Mouse (Mus musculus): ENCODE results near the gene Prkce.

Gene Prkce

DNA sequence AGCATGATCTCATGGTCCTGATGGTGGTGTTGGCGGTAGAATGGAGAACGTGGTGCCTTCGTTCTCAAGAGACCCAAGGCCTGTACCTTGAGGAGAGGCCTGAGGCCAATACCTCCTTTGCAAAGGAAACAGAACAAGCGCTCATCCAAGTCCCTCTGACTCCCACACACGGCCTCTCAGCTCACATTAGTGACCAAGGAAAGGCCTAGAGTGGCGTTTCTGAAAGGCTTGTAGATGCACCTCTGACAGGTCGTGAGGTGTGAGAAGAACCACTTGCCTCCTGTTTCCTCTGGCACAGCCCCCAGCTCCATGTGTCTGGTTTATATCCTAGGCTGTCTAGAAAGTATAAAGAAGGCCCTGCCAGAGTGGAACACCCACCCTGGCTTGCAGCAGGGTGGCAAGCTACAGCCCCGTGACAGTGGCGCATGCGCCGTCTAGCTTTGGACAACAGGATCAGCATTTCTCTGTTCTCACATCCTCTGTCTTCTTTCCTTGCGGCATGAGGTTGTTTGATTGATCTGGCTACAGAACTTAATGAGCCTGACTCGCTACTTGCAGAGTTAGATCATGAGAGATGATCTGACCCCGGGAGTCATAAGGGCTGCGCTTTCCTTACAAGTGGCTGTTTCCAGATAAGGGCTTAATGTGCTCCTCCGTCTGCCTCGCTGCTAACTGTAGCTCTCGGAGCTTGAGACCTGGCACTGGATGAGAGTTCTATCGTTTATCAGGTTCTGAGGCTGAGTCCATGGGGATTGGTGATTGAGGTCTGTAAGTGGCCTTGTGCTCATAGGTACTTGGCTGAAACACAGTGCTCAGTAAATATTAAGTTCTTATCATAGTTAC lies 136.0 kb downstream of the Prkce start:
- no peak for DNase-seq

DNA sequence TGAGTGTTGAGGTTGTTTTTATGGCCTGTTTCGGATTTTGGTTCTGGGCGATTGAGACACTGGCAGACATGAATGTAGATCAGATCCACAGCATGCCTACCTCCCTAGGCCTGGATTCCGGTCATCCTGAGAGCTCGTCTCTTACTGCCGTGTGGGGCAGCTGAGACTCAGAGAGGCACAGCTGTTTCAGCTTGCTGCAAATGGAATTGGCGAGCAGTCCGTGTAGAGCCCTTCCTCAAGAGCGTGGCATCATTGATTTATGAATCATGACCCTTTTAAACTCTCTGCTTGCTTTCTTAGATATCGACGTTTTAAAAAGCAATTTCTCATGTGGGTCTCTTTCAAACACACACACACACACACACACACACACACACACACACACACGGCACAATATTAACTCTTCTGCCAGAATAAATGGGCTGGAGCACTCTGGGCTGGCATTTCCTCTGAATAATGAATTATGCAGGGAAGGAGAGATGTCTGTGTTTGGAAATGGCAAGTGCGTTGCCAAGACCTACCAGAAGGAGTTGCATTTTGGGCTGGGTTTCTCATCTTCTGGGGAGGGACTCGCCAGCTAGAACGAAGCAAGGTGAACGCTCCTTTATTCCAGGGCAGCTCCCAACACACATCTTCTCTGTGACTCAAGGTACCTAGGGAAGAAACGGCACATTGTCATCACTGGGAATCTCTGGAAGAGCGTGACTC lies 137.5 kb downstream of the Prkce start:
- no peak for DNase-seq

DNA sequence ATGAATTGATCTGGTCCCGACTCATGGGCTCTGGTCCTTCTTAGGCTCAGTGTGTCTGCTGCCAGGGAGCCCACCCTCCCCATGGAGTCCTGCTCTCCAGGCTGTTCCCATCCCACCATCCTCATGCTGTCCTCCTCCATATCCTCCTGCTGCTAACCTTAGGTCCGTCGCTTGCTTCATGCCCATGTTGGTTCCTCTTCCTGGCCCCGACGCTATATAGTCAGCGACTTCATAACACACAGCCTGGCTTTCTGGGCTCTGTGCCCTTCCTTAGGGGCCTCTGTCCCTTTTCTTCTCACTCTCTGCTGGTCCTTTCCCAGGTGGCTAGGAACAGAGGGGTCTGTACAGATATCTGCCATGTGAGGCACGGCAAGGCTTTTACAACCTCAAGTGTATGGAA lies 138.6 kb downstream of the Prkce start:
- DNase-seq: no peak

DNA sequence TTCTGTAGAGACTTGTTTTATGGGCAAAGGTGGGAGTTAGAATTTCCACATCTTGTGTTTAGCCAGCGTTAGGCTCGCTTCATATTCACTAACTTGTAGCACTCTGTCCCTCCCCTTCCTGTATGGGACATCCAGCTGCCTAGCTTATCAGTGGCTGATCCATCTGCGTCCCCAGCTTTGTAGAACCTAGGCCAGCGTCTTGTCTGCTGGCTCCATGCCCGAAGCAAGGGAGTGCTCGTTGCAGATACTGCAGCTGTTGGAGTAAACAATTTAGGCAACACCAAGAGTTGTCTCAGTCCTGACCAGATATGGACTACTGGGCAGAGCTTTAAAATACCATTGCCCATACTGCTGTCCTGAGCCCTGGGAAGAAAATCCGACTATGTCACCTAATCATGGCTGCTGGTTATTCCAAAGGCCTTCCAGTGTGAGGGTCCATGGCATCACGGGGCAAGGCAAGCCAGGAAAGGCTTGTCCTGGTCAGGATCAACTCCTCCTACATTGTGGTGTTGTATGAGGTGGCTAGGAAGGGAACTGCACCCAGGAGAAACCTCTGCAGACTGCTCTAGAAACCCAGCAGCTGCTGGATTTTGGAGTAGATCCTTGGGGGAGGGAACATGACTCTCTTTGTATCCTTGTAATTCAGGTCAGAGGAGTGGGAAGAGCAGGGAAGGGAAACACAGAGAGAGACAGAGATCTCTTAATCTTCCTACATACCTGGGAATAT lies 146.0 kb downstream of the Prkce start:
- no peak for DNase-seq

DNA sequence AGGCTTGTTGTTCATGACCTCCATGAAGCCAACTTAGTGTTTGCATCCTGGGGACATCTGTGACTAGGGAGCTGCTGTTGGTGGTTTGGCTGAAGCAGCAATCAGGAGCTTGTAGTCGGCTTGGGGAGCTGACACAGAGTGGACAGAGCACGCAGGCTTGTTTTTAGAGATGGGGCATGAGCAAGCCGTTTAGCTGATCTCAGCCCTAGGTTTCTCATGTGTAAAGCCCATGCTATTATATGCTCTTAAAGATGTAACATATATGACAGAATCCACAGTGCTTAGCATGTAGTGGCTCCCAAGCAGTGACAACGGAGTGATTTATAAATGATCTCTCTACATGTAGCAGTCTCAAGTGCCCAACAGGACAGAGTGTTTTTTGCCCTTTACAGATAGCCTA lies 148.3 kb downstream of the Prkce start:
- no peak for DNase-seq

DNA sequence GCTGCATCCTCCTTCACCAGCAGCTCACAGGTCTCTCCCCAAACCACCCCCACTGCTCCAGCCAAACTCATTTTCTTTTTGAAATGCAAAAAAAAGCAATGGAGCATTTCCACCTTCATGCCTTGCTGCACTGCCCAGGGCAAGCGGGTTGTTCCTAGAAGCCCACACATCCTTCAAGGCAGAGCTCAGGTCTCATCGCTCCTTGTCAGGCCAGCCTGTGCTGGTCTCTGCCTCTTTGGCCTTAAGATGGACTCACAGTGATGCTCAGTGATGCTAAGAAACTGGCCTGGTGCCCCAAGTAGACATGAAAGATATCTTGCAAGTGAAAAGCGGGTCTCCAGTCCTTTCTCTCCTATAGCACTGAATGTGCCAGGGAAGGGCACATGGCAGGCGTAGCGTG lies 149.2 kb downstream of the Prkce start:
- no peak for DNase-seq

DNA sequence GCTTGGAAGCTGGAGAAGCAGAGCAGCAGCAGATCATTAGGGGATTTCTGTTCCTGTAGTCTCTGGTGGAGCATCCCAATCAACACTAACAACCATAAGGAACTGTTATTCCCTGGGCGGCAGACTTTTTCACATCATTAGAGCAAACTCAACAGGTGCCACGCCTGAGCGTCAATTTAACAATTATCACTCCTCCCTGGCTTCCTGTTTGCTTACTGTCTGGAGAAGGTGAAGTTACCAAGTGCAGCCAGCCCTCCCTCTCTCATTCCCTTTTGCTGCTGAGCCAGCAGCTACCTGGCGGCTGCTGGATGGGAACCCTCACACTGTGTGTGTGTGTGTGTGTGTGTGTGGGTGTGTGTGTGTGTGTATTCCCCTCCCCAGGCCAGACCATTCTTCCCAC lies 149.6 kb downstream of the Prkce start:
- DNase-seq: no peak

DNA sequence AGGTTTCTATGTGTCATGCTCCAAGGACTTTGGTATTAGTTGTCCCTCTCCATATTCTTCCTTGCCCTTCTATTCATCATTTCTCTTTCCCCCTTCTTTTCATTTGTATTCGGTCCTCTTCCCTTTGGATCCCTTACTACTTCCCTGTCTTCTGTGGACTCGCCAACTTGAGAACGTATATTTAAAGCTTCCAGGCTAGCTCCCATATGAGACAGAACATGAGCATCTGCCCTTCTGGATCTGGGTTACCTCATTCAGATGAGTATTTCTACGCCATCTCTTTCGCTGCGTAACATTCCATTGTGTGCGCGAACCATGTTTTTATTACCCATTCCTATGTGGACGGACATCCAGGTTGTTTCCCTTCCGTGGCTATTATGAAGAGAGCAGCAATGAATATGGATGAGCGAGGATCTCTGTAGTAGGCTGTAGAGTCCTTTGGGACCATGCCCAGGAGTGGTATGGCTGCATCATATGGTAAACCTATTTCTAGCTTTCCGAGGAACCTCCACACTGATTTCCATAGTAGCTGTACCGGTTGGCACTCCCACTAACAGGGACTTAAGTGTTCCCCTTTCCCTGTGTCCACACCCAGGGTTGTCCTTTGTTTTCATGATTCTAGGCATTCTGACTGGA lies 152.5 kb downstream of the Prkce start:
- DNase-seq: no peak

DNA sequence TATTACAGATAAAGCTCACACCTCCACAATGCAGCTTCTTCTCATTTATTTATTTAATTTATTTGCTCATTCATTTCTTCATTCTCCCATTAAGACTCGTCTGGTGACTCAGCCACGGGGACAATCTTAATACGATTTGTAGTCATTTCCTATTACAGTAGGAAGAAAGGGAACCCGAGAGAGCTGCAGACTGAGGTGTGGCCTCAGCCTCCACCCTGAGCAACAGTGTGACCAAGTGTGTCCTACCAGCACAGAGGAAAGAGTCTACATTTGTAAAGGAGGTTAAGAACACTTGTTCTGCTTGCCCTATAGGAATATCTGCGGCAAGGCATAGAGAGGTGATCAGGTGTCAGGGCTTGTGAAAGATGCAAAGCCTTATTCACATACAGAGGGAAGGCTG lies 155.3 kb downstream of the Prkce start:
- DNase-seq: no peak

DNA sequence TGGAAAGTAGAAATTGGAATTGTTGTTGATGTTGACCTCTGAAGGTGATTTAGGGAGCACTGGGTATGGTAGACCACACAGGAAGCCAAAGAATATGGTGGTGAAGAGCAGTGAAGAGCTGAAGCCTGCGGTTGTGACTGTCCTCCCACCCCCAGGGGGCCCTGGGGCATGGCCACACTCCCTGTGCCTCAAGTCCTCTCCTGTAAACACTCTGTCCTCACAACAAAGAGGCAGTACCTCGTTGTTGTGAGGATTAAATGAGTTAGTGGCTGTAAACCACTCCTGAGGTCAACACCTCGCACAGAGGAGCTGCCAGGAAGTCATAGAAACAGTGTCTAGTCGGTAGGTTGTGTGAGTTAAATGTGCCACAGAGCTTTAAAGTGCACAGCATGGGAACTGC lies 155.7 kb downstream of the Prkce start:
- no peak for DNase-seq

DNA sequence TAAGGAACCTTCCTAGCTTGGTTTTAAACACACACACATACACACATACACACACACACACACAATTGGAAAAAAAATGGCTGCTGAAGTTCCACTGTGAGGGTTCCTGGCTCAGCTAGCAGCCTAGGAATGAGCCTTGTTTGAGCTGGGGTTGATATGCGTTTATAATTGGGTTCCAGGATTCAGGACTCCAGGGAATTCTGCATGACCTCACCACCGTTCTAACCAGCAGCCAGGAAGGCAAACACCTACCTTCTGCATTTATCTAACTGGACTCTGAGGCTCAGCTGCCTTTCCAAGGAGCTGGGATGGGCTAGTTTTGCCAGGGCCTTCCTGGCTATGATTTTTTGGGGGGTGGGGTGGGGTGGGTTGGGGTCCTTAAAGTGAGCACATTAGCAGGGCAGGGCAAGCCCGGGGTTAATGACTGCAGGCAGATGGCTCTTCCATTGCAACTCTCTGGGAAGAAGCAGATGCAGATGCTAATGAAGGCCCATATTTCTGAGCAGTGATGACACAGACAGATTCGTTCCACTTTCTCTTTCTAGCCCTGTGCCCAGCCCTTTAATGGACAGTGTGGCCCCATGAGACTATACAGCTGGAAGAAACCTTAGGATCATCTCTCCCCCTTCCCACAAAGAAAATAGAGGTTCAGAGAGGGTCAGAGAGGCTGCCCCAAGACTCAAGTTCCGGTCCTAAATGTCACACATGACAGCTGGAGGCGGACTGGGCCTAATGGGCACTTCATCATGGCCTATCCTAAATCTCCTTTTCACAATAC lies 156.5 kb downstream of the Prkce start:
- DNase-seq: no peak

DNA sequence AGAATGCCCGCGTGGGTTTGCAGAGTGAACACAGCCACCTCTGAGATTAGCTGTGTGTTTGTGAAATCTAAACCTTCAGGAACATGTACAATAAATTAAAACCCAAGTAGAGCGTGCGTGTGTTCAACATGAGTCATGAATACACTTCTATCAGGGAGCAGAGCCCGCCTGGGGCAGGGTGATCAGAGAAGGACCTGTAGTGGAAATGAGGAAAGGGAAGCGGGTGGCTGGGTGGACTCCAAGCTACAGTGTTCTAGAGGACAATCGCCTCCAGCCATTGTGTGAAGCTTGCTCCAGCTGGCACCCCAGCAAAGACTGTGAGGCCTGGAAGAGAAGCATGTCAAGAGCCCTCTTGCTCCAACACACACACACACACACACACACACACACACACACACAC lies 157.2 kb downstream of the Prkce start:
- no peak for DNase-seq

DNA sequence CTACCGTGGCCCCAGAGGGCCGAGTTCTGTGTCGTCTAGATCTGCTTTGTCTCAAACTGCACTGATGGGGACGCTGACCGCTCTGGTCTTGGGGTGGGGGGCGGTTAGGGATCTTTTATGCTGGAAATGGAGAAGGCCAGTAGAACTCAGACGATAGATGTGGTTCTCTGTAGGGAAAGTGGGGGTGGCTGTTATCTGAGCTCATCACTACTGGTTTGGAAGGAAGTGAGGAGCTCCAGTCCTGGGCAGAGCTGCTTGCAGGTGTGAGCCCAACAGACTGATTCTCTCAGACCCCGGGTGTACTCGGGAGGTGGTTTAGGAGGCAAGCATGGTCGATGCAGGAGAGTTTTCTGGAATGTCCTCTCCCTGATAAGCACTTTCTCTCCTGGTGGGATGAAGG lies 157.7 kb downstream of the Prkce start:
- DNase-seq: no peak

DNA sequence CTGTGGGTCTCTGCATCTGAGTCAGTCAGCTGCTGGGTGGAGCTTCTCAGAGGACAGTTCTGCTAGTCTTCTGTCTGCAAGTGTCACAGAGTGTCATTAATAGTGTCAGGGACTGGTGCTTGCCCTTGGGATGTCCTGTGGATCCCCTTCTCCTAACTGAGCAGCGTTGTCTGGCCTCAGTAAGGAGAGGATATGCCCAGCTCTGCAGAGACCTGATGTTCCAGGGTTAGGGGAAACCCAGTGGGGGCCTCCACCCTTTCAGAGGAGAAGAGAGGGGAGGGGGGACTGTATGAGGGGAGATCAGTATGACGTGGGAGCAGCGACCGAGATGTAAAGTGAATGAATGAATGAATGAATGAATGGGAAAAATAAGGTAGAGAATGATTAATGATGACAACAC lies 160.4 kb downstream of the Prkce start:
- DNase-seq: no peak

DNA sequence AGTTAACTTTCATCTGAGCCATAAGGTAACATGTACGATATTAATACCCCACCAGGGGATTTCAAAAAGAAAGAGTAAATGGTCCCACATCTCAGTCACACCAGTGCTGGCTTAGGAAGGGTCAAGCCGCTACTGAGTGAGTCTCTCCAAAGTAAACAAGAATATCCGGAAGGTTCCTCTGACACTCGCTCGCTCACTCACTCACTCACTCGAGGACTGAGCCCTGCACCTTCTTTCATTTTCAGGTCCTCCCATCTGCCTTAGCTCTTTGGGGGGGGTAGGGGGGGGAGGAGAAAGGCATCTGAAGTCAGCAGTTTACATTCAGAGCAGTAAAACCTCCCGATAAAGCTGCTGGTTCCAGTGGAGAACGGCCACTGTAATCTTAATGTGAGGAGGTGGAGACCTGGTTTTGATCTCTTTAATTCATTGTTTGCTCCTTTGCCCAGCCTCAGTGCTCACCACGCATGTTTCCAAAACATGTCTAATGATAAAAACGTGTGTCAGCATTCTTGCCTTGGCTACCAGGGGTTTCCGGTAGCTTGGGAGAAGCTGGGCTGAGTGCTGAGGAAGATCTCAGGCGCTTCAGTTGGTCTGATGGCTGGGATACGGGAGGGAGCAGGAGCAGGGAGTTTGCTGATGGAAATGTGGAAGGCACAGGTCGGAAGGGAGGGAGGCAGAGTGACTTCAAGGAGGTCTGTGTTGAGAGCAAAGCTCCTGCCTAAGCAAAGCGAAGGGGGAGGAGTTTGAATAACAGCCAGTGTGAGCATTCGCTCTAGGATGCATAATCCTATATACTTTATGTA lies 161.9 kb downstream of the Prkce start:
- DNase-seq: no peak

DNA sequence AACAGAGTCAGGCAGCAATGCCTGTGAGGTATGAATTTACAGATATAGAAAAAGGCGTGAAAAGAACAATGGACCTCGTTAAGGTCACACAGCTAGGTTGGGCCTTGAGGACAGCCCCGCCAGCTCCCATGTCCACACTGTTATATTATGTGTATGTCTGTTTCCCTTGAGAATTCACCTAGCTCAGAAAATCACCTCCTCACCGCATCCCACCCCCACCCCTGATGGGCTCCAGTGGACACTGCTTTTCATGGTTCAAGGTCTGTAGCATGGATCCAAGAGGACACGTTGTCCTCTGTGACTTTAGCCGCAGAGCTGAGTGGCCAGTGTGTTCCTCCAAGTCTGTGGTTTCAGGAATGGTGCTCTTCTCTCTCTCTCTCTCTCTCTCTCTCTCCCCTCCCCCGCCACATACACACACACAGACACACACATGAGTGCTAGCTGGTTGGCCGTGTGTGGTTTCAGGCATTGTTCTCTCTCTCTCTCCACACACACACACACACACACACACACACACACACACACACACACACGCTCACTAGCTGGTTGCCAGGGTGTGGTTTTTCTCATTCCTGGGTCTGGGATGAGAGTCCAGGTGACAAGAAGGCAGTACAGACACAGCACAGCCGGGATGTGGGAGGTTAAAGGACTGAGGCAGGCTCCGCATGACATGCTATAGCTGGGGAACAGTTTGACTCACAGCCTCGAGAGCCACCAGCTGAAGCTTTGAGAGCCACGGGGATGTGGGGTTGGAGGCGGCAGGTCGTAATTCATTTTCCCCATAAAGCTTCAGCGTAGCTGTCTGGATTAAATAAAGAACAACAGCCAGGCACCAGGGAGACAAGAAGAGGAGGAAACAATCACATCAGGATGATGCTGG lies 162.7 kb downstream of the Prkce start:
- DNase-seq: no peak

DNA sequence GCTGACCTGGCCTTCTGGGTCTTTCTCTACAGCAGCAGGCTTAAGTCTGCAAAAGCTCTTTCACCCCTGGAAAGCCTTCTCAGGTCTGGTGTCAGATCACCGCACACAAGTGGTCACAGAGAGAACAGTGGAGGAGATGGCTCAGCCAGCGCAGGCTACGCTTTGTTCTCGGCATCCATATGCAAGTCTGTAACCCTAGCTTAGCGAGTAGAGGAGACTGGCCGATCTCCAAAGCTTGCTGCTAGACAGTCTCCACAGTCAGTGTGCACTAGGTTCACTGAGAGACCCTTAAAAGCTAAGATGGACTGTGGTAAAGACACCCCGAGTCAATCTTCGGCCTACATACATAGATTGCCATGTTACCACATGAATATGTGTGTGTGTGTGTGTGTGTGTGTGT lies 164.2 kb downstream of the Prkce start:
- no peak for DNase-seq

DNA sequence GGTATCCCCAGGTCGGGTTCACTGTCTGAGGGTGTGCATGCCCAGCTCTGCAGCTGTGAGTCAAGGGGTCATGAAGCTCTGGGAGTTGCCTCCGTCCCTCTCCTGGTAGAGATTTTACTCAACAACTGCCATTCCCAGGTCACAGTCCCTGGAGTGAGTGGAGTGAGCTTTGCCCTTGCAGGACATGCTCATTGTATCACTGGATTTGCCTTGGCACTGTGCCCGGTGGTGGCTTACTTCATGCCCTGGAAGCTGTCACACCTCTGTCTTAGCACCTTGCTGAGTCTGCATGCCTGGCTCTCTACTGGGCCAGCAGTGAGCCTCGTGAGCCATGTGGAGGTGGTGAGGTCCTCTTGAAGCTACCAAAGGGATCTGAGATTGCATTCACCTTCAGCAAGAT lies 167.4 kb downstream of the Prkce start:
- peak in 1 of 2 experiments; percentile 49 for DNase-seq

DNA sequence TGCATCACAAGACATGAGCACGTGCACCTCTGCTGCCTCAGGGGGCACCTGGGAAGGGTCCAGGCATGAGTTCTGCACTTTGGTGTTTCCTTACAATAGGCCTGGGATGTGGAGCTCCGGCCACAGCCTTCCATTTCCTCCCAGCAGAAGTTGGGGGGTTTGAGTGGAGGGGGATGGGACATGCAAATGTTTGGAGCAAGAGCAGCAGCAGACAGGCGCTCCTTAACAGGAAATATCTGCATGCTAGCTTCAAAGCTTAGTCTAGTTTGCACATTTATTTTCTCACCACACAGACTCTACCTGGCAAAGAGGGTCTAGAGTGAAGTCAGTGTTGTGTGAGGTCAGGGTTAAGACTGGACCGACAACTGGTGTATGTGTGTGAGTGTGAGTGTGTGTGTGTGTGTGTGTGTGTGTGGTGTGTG lies 169.1 kb downstream of the Prkce start:
- no peak for DNase-seq

DNA sequence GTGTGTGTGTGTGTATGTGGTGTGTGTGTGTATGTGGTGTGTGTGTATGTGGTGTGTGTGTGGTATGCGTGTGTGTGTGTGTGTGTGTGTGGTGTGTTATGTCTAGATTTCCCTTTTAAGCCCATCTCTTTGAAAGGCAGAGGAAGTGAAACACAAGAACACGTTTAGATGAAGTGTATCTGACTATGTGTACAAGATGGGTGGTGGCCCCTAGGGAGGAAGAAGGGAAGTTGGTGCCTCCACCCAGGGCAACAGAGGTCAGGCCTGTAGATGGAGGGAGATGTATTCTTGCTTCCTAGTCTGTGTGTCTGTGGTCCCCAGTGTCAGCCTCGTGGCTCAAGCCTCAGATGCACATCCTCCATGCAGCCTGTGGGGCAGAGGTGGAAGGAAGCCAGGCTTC lies 169.5 kb downstream of the Prkce start:
- no peak for DNase-seq

DNA sequence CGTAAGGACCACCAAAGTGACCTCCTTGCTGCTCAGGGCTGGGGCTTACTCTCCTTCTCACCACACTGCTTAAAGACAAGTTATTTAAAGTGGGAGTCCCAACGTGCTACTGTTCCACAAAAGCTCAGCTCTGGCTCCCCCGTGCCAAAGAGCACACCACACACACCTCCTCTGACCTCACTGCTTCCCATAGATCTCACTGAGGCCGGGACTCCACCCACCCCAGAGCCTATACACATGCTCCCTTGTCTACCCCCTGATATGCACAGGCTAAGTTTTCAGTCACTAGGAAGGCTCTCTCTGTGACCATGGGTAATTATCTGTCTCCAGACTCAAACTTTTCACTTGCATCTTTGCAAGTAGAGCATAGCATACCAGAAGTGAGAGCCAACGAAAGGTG lies 170.7 kb downstream of the Prkce start:
- no peak for DNase-seq
